Mouse (Mus musculus) myocyte (in vitro differentiated cells): ENCODE measurements around the gene Psmc6.

Source experiments
- CEBPB ChIP-seq: IDR thresholded peaks from 2 replicates; pipeline ENCODE4 v1.6.1; 2011; ENCODE audit warnings: mild to moderate bottlenecking, moderate library complexity; ENCODE audit not compliant: poor library complexity, insufficient read depth, severe bottlenecking
- MAX ChIP-seq: IDR thresholded peaks from one replicate; pipeline ENCODE4 v1.6.1; 2011; ENCODE audit warnings: low read depth, mild to moderate bottlenecking, control low read depth
- MYOG ChIP-seq, 3 experiments: IDR thresholded peaks; one replicate each; pipeline ENCODE4 v1.6.1; 2011; ENCODE audit warnings: control low read depth in 2 of 3, low read depth in 2 of 3, mild to moderate bottlenecking in 2 of 3; ENCODE audit not compliant: insufficient read length in 2 of 3, control insufficient read depth in 1 of 3, insufficient read depth in 1 of 3
- POLR2A ChIP-seq: IDR thresholded peaks from one replicate; pipeline ENCODE4 v1.6.1; 2011; ENCODE audit warnings: low read depth, mild to moderate bottlenecking, control low read depth, moderate library complexity; ENCODE audit not compliant: insufficient read length
- POLR2AphosphoS2 ChIP-seq: IDR thresholded peaks from one replicate; pipeline ENCODE4 v1.6.1; 2011; ENCODE audit warnings: low read depth, control low read depth; ENCODE audit not compliant: insufficient read length
- REST ChIP-seq: IDR thresholded peaks from one replicate; pipeline ENCODE4 v1.6.1; 2011; ENCODE audit warnings: mild to moderate bottlenecking, control low read depth, moderate library complexity; ENCODE audit not compliant: insufficient read depth, insufficient read length
- SRF ChIP-seq: IDR thresholded peaks from one replicate; pipeline ENCODE4 v1.6.1; 2011; ENCODE audit warnings: low read depth; ENCODE audit not compliant: control insufficient read depth, insufficient read length
- TCF12 ChIP-seq: IDR thresholded peaks from one replicate; pipeline ENCODE4 v1.6.1; 2011; ENCODE audit warnings: mild to moderate bottlenecking, control low read depth; ENCODE audit not compliant: poor library complexity, insufficient read depth, severe bottlenecking
- USF1 ChIP-seq: IDR thresholded peaks from one replicate; pipeline ENCODE4 v1.6.1; 2011; ENCODE audit warnings: low read depth, mild to moderate bottlenecking, control low read depth, moderate library complexity

DNA sequence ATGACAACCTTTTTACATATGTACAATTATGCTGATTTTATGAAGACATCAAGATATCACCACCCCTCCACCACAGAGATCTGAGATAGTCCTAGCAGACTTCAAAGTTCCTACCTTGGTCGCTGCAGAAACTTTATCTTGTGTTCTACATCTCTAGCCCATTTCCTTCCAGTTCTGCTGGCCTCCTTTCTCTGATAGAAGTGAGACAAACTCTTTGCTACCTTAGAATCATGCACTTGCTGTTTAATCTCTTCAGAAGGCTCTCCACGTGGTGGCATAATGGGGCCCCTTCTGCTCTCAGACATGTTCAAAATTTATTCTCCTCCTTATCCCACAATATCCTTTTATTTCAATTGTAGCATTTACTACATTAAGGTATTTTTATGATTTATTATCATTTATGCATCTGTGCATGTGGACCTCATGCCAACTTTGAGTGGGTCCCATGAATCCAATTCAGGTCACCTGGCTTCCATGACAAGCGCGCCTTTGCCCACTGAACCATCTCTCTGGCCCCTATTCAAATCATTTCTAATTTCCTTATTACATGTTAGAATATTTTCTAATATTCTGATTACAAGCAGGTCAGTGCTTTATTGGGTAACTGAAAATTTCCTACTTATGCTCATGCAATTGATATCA, 1.4 kb upstream of the Psmc6 start:
- TF ChIP-seq REST (no peak), SRF (no peak), POLR2A (no peak), MAX (no peak), MYOG (IDR thresholded peaks at IDR 0.05; ENCODE audit: control insufficient read depth in 1 of 3, insufficient read depth in 1 of 3, insufficient read length in 2 of 3, low read depth in 2 of 3) (no peak), USF1 (no peak), POLR2AphosphoS2 (no peak), TCF12 (no peak), CEBPB (no peak)
